Mouse (Mus musculus) stomach, embryonic 14.5 days (tissue): ENCODE measurements at regions not wholly inside any gene's neighbourhood (a gene's known extent, or its start where the extent isn't known, plus 50 kb on each side); places are given as distances from the start of the nearest gene placed in this dataset.

ENCODE experiments used
- ATAC-seq: fragments of 200-750 bp; cut with Nextera tagmentation; 2 replicates; pipeline ENCODE4 v1.8.0; 2017; ENCODE audit warnings: low read depth, moderate TSS enrichment; ENCODE audit not compliant: insufficient number of reproducible peaks, insufficient read depth, low FRiP score
- H3K27ac ChIP-seq: fragments of 300-500 bp; sonication (generic); 2 replicates; pipeline ENCODE4 v1.5.1; 2014; ENCODE audit warnings: mild to moderate bottlenecking, low read length, moderate library complexity, mixed read lengths
- H3K27me3 ChIP-seq: fragments of 300-500 bp; sonication (generic); 2 replicates; pipeline ENCODE4 v1.6.1; 2014; ENCODE audit warnings: low read length, control low read depth, mixed read lengths; ENCODE audit not compliant: control insufficient read depth, insufficient read depth
- H3K36me3 ChIP-seq: fragments of 300-500 bp; sonication (generic); 2 replicates; pipeline ENCODE4 v1.6.1; 2014; ENCODE audit warnings: mild to moderate bottlenecking, control low read depth, low read length, moderate library complexity, mixed read lengths; ENCODE audit not compliant: control insufficient read depth, insufficient read depth
- H3K4me1 ChIP-seq: fragments of 300-500 bp; sonication (generic); 2 replicates; pipeline ENCODE4 v1.6.1; 2014; ENCODE audit warnings: low read length, control low read depth, mixed read lengths; ENCODE audit not compliant: control insufficient read depth, insufficient read depth
- H3K4me2 ChIP-seq: fragments of 300-500 bp; sonication (generic); replicated peaks from 2 replicates; pipeline ENCODE4 v1.6.1; 2014; ENCODE audit warnings: low read depth, low read length, control low read depth
- H3K4me3 ChIP-seq: fragments of 300-500 bp; sonication (generic); 2 replicates; pipeline ENCODE4 v1.5.1; 2014; ENCODE audit warnings: low read depth, low read length, control low read depth
- H3K9ac ChIP-seq: fragments of 300-500 bp; sonication (generic); replicated peaks from 2 replicates; pipeline ENCODE4 v1.6.1; 2014; ENCODE audit warnings: low read depth, mild to moderate bottlenecking, control low read depth, low read length, moderate library complexity, mixed read lengths
- H3K9me3 ChIP-seq: fragments of 300-500 bp; sonication (generic); 2 replicates; pipeline ENCODE4 v1.6.1; 2016; ENCODE audit warnings: low read depth, low read length, control low read depth; ENCODE audit not compliant: control insufficient read depth
- WGBS: fragments of 180-500 bp; shearing (Covaris S2); extraction: QIAGEN DNeasy Blood & Tissue Kit; methylation state at CpG from one replicate; pipeline ENCODE4 v1.1.7; 2014; 5-methylcytosine and 5-hydroxymethylcytosine counted together

DNA sequence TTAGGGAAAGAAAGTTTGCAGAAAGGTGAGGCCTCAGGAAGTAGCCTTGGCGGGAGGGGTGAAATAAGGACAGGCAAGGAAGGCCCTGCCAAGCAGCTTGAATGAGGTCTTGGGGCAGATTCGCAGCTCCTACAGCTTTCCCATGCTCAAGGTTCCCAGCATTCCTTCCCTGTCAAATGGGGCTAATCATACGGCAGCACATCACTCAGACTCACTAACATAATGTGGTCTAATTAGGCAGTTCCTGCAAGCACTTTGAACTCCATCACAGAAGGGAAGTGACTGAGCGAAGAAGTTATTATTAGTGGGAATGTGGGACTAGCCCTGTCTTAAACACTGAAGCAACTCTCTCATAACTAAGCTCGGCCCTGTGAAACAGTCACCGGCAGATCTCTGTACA is 87.1 kb upstream of the Gm10260 start:
- Histone ChIP-seq H3K4me2 (no peak overlapping the region), H3K36me3 (no peaks in the 10 kb centered on the region), H3K9me3 (no peaks in the 10 kb centered on the region), H3K4me3 (no peak overlapping the region), H3K27ac (no peak overlapping the region), H3K9ac (no peak overlapping the region), H3K27me3 (no peaks in the 10 kb centered on the region), H3K4me1 (no peaks in the 10 kb centered on the region)
- 93% methylated on average over 6 of the region's 6 CpGs for WGBS
- ATAC-seq, result no peak

DNA sequence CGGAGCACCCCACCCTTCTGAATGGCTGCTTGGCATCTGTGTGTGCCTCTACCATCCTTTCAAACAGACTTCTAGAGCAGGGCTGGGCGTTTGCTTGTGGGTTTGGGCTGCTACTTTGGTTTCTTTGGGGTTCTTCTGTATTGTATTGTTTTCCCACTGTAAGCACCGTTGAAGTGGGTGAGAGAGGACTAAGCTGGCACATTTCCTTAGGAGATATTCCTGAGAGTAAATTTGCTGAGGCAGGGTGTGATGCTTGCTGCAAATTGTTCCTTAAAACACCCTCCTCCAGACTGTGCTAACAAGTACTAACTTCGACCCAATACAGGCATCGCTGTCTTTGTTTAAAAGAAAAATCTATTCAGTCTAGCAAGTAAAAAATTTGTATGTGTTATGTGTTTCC is 84.7 kb upstream of the Gm10260 start:
- no peak for ATAC-seq
- no peak overlapping the region for H3K4me3 ChIP-seq
- H3K4me1 ChIP-seq, result peaks cover 1% of the 10 kb centered on the region; the same call in 1 of the 2 replicates
- H3K36me3 ChIP-seq, result no peaks in the 10 kb centered on the region
- no peaks in the 10 kb centered on the region for H3K9me3 ChIP-seq
- no peak overlapping the region for H3K9ac ChIP-seq
- WGBS, result 83% methylated on average over 5 of the region's 5 CpGs
- H3K27me3 ChIP-seq, result no peaks in the 10 kb centered on the region
- no peak overlapping the region for H3K27ac ChIP-seq
- H3K4me2 ChIP-seq, result no peak overlapping the region

DNA sequence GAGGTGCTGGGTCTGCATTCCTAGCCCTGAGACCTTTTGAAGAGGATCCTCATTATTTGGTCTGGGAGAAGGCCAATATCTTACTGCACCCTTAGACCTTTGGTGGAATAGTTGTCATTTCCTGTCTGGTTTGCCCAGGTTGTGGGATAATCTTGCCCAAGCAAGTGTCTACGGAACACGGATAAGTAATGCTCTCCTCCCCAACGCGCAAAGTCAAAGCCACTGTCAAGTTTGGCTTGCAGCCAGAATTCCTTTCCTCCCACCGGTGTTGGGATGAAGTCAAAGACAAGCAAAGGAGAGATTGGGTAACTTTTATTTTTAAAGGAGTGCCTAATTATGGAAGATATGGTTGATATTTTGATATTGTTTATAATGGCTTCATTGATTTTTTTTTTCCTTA is 82.4 kb upstream of the Gm10260 start:
- Histone ChIP-seq H3K36me3 (no peaks in the 10 kb centered on the region), H3K4me3 (no peak overlapping the region), H3K9me3 (no peaks in the 10 kb centered on the region), H3K9ac (no peak overlapping the region), H3K4me1 (peaks cover 3% of the 10 kb centered on the region; the same call in 1 of the 2 replicates), H3K27ac (no peak overlapping the region), H3K27me3 (no peaks in the 10 kb centered on the region), H3K4me2 (no peak overlapping the region)
- WGBS, result 38% methylated on average over 5 of the region's 5 CpGs
- ATAC-seq, result no peak

DNA sequence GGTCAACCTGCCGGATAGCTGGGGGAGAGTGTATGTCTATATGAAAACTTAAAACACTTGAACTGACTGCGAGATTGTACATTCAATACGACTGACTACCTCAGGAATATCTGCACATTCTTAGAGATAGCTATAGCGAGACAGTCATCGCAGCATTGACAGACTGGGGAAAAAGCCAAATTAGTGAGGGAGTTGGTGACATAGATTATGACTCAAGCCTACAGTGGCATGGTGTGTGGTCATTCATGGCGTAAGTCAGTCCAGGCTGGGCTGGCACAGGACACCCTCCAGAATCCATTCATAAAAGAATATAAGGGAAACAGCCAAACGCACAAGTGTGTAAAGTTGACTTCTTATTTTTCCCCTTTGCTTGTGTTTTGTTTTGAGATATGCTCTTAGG is 81.1 kb upstream of the Gm10260 start:
- H3K4me3 ChIP-seq, result no peak overlapping the region
- no peak overlapping the region for H3K9ac ChIP-seq
- 86% methylated on average over 7 of the region's 7 CpGs for WGBS
- H3K27me3 ChIP-seq, result no peaks in the 10 kb centered on the region
- H3K36me3 ChIP-seq, result no peaks in the 10 kb centered on the region
- H3K4me2 ChIP-seq, result no peak overlapping the region
- no peak overlapping the region for H3K27ac ChIP-seq
- no peak for ATAC-seq
- no peaks in the 10 kb centered on the region for H3K9me3 ChIP-seq
- peaks cover 6% of the 10 kb centered on the region; the same call in 1 of the 2 replicates for H3K4me1 ChIP-seq

DNA sequence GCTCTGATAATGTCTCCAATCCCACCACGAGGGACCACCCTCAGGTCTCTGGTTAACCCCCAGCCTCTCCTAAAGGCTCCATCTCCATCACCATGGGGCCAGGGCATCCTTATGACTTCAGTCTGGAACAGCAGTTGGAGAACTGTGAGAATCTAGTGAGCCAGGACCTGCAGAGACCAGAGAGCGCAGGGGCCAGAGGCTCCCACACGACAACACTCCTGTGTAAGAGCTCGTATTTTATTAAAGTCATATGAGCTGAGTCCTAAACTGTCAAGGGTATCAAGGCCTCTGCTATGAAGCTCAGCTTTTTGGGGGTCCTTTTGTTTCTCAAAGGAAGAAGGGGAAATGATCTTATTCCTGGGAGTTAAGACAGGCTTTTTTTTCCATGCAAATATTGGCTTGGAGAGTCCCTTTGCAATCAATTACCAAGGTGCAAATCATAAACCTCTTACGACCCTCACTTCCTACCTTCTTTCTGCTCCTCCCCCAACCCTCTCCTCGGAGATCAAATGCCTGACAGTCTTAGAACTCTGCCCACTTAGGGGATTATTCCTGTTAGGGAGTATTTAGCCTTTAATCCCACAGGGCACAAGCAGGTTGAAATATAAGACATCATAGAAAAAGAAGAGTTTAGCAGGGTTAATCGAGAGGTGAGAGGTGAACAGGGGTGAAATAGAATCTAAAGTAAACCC is 79.3 kb upstream of the Gm10260 start:
- Histone ChIP-seq H3K9me3 (no peaks in the 10 kb centered on the region), H3K27me3 (no peaks in the 10 kb centered on the region), H3K4me3 (no peak overlapping the region), H3K9ac (no peak overlapping the region), H3K36me3 (no peaks in the 10 kb centered on the region), H3K27ac (no peak overlapping the region), H3K4me2 (no peak overlapping the region), H3K4me1 (peaks cover 6% of the 10 kb centered on the region; the same call in 1 of the 2 replicates)
- ATAC-seq, result no peak
- WGBS, result 39% methylated on average over 7 of the region's 7 CpGs

DNA sequence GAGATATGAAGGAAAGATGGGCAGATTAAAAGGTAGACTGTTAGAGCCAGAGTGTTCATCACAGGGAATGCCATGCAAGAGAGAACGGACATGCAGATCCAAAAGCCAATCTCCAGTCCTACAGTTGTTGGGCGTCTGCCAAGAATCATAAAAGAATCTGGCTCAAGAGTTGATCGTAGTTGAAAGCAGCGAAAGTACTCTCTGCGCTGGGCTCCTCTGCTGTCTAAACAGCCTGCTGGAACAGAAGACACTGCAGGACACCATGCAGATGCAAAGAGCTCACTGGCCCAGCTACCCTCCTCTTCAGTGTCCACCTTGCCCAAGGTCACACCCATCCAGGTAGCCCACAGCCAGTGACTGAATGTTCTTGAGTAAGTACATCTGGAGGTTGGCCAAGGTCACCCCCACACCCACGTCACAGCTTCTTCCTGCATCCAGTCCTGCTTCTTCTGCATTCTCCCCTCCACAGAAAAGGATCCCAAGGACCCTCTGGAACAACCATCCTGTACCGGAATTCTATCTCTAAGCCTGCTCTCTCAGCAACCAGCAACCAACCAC is 77.1 kb upstream of the Gm10260 start:
- Histone ChIP-seq H3K27me3 (no peaks in the 10 kb centered on the region), H3K4me3 (no peak overlapping the region), H3K4me2 (no peak overlapping the region), H3K9ac (no peak overlapping the region), H3K36me3 (no peaks in the 10 kb centered on the region), H3K4me1 (peaks cover 6% of the 10 kb centered on the region; the same call in 1 of the 2 replicates), H3K9me3 (no peaks in the 10 kb centered on the region), H3K27ac (no peak overlapping the region)
- 40% methylated on average over 7 of the region's 7 CpGs for WGBS
- peak; percentile 46; the same call in 1 of the 2 replicates for ATAC-seq

DNA sequence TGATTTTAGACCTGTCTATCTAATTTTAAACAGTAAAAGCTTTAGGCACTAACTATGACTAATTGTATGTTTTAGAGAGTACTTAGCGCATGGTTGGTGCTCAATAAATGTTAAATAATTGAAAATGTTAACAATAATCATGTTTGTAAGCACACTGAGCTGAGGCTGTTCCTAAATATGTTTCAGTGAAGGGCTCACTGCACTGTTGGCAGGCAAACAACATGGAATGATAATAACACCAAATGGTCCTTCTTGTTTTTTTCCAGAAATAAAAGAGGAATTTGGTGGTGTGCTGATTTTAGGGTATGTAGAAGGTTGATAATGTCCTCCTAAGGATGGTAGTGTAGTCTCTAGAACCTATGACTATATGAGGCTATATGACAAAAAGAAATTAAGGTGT is 72.0 kb upstream of the Gm10260 start:
- H3K27ac ChIP-seq, result no peak overlapping the region
- ATAC-seq, result no peak
- H3K27me3 ChIP-seq, result no peaks in the 10 kb centered on the region
- H3K9me3 ChIP-seq, result no peaks in the 10 kb centered on the region
- 0 out of 2 replicates have a peak, but pooled peaks cover 1% of the 10 kb centered on the region for H3K4me1 ChIP-seq
- no peaks in the 10 kb centered on the region for H3K36me3 ChIP-seq
- H3K9ac ChIP-seq, result no peak overlapping the region
- H3K4me3 ChIP-seq, result no peak overlapping the region
- no peak overlapping the region for H3K4me2 ChIP-seq
- 66% methylated on average over 1 of the region's 1 CpGs for WGBS

DNA sequence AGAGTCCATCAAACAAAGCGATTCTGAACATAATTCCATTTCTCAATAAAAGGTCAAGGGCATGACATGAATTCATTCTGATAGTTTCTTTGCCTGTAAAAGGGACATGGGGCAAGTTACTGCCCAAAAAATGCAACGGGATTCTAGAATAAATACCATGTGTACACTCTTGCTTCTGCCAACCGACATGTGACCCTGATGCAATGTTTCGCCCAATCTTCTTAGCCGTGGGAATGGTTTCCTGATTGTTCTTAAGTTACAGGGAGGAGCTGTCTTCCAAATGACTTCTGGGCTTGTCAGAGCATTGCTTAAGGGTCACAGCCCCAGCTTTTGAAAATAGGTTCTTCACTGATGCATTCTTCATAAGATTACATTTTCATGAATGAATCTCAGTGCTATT is 71.4 kb upstream of the Gm10260 start:
- H3K4me1 ChIP-seq, result no peaks in the 10 kb centered on the region
- H3K4me3 ChIP-seq, result no peak overlapping the region
- no peaks in the 10 kb centered on the region for H3K36me3 ChIP-seq
- H3K27ac ChIP-seq, result no peak overlapping the region
- no peak overlapping the region for H3K9ac ChIP-seq
- no peaks in the 10 kb centered on the region for H3K9me3 ChIP-seq
- ATAC-seq, result no peak
- H3K27me3 ChIP-seq, result no peaks in the 10 kb centered on the region
- WGBS, result 72% methylated on average over 5 of the region's 5 CpGs
- H3K4me2 ChIP-seq, result no peak overlapping the region

DNA sequence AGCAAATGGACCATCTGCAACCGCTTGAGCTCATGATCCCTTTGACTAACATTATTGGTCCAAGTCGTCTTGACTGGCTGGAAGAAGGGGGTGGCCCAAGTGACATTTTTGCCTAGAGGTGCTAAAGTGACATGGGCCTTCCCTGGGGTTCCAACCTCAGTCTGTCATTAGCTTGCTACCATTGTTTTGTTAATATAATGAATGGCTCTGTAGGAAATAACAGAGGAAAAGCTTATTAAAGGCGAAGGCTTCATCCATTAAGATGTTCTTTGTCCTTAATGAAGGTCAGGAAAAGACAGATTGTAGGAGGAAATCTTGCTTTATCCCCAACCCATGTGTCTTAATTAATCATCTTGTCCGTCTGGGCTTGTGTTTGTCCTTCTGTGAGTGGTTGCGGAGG is 69.1 kb upstream of the Gm10260 start:
- no peak overlapping the region for H3K4me2 ChIP-seq
- no peaks in the 10 kb centered on the region; the same call in 1 of the 2 replicates for H3K4me1 ChIP-seq
- H3K27ac ChIP-seq, result no peak overlapping the region
- no peak overlapping the region for H3K4me3 ChIP-seq
- no peaks in the 10 kb centered on the region for H3K27me3 ChIP-seq
- no peaks in the 10 kb centered on the region for H3K9me3 ChIP-seq
- no peaks in the 10 kb centered on the region for H3K36me3 ChIP-seq
- no peak overlapping the region for H3K9ac ChIP-seq
- no peak for ATAC-seq
- WGBS, result 40% methylated on average over 5 of the region's 5 CpGs
